In the genomic region with DNA sequence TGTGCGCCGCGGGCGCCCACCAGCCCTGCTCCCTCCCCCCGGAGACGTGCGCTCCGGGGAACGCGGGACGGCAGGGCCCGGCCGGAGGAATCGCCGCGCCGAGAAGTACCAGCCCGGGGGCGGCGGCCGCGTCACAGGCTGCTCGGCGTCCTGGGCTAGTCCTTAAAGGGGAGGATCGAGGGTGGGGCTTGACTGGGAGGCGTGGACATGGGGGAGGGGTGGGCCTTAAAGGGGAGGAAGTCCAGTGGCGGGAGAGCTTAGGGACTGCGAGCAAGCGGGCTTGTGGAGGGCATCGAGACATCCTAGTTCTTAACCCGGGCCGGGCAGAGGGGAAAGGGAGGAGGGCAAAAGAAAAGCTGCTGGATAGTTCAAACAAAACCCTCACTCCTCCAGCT, we compare ENCODE assay signal across 7 mouse cellular contexts. TPM values are rescaled to one million over a fixed set of nuclear protein-coding genes. Genes with fewer than 3 reads are reported as not detected.
A peak's percentile ranks its signal among the peaks of the same experiment; 100 is the strongest.
DNase-seq lines count a peak whose midpoint lies in the region; ATAC-seq and TF ChIP-seq lines count a peak whose summit lies in the region.

A gene (minus strand): TSS at position 127 of the 395 bp plus-strand sequence.

- H3K27ac ChIP-seq in intestine, embryonic 14.5 days (ENCODE audit: low read depth): peak within 1 kb of the TSS; percentile 88
- peak within 1 kb of the TSS; percentile 82 for H3K27ac ChIP-seq in midbrain, embryonic 12.5 days (replicated peaks)
- H3K27ac ChIP-seq in small intestine, adult 2 months (ENCODE audit: insufficient read depth, low read depth, low read length): peak within 1 kb of the TSS; percentile 65

- H3K9me3 ChIP-seq in intestine, embryonic 14.5 days (ENCODE audit: control insufficient read depth, low read length): no peaks in the 10 kb centered on the region
- H3K9me3 ChIP-seq in midbrain, embryonic 12.5 days: no peaks in the 10 kb centered on the region

- no peaks in the 10 kb centered on the region for H3K36me3 ChIP-seq in intestine, embryonic 14.5 days (ENCODE audit: control insufficient read depth, insufficient read depth, low read length)
- H3K36me3 ChIP-seq in midbrain, embryonic 12.5 days: no peaks in the 10 kb centered on the region
- no peaks in the 10 kb centered on the region; the same call in 1 of the 2 replicates for H3K36me3 ChIP-seq in small intestine, adult 2 months (ENCODE audit: control insufficient read depth, insufficient read depth, low read length)

- TF ChIP-seq POLR2A in small intestine, adult 2 months (IDR thresholded peaks at IDR 0.05; ENCODE audit: low read depth, low read length): peak; percentile 97

- peak within 1 kb of the TSS; percentile 88 for H3K4me2 ChIP-seq in intestine, embryonic 14.5 days (ENCODE audit: low read length)
- H3K4me2 ChIP-seq in midbrain, embryonic 12.5 days (replicated peaks): peak within 1 kb of the TSS; percentile 70

- H3K27me3 ChIP-seq in intestine, embryonic 14.5 days (replicated peaks; ENCODE audit: control insufficient read depth, insufficient read depth, low read length): no peaks in the 10 kb centered on the region
- H3K27me3 ChIP-seq in midbrain, embryonic 12.5 days: peaks cover 10% of the 10 kb centered on the region
- H3K27me3 ChIP-seq in small intestine, adult 2 months (ENCODE audit: control insufficient read depth, insufficient read depth, low read length): no peaks in the 10 kb centered on the region

- TF ChIP-seq CTCF in small intestine, adult 2 months (IDR thresholded peaks at IDR 0.05; ENCODE audit: extremely low read depth, insufficient read length, insufficient replicate concordance, low read depth, low read length): no peak

- H3K4me1 ChIP-seq in intestine, embryonic 14.5 days (replicated peaks; ENCODE audit: control insufficient read depth, insufficient read depth, low read length): peaks cover 3% of the 10 kb centered on the region; the same call in 1 of the 2 replicates
- H3K4me1 ChIP-seq in midbrain, embryonic 12.5 days: peaks cover 35% of the 10 kb centered on the region
- peaks cover 7% of the 10 kb centered on the region; the same call in 1 of the 2 replicates for H3K4me1 ChIP-seq in small intestine, adult 2 months (ENCODE audit: control insufficient read depth, insufficient read depth, insufficient read length, low read length)

- intact Hi-C loops in left cerebral cortex, postnatal 4 days (cut with DNase I): no loop called here

- WGBS in intestine, embryonic 14.5 days: 0% methylated on average over 26 of the region's 32 CpGs
- whole genome bisulfite sequencing in midbrain, embryonic 12.5 days: under 1% methylated on average over 32 of the region's 32 CpGs
- WGBS in small intestine, adult 2 months: under 1% methylated on average over 31 of the region's 32 CpGs

- peak within 1 kb of the TSS; percentile 65 for H3K4me3 ChIP-seq in intestine, embryonic 14.5 days (ENCODE audit: low read depth, low read length)
- H3K4me3 ChIP-seq in midbrain, embryonic 12.5 days: peak within 1 kb of the TSS; percentile 81
- peak within 1 kb of the TSS; percentile 80 for H3K4me3 ChIP-seq in small intestine, adult 2 months (ENCODE audit: low read depth, low read length)

- DNase-seq in adrenal gland, adult 18-20 months (ENCODE audit: low spot score in 2 of 2): peak; percentile 94 to 96
- peak; percentile 97 for DNase-seq in embryo, embryonic 10.5 days (ENCODE audit: low spot score)
- DNase-seq in gastrocnemius, postnatal 25 days: peak; percentile 92
- DNase-seq in intestine, embryonic 14.5 days (ENCODE audit: low spot score): peak; percentile 97
- peak; percentile 96 for DNase-seq in left cerebral cortex, postnatal 4 days

- ATAC-seq in intestine, embryonic 14.5 days (replicated peaks; ENCODE audit: low FRiP score, low TSS enrichment, low read depth): peak; percentile 94
- ATAC-seq in midbrain, embryonic 12.5 days (ENCODE audit: low FRiP score, low read depth): peak; percentile 95

- peak within 1 kb of the TSS; percentile 83 for H3K9ac ChIP-seq in intestine, embryonic 14.5 days (ENCODE audit: low read length)
- peak within 1 kb of the TSS; percentile 92 for H3K9ac ChIP-seq in midbrain, embryonic 12.5 days (replicated peaks)

RNA-seq across cellular contexts. Expression of the gene that starts here (rescaled TPM):
- total RNA-seq in adrenal gland, adult 18-20 months (2021): 100 to 1,000 TPM; 198 to 219 TPM
- total RNA-seq in gastrocnemius, postnatal 25 days (2021): 100 to 1,000 TPM; 193 to 219 TPM
- polyA plus RNA-seq in intestine, embryonic 14.5 days (2014; fragmentation: Nextera tagmentation; extraction: Ambion mirVana): 58.1 and 62.4 TPM in 2 replicates
- 10 to 100 TPM; 32.1 to 35.4 TPM for total RNA-seq in left cerebral cortex, postnatal 4 days (2021)
- polyA plus RNA-seq in midbrain, embryonic 12.5 days (2016; fragmentation: Nextera tagmentation; extraction: Ambion mirVana): 69.5 and 76.4 TPM in 2 replicates
- polyA plus RNA-seq in small intestine, adult 2 months (2012; rRNA removed): 33.1 and 61.0 TPM in 2 replicates

Comparison
In these comparisons a context has a peak if more than half of its experiments do, and no peak if none do; other contexts are left out.
1. Peak in every context shown above with its lines: DNase-seq, ATAC-seq, H3K4me3 ChIP-seq and H3K27ac ChIP-seq.
2. RNA of the gene that starts here (total RNA-seq): 193 to 219 TPM in gastrocnemius, postnatal 25 days and 198 to 219 TPM in adrenal gland, adult 18-20 months; 32.1 to 35.4 TPM in left cerebral cortex, postnatal 4 days; every median in the first group is over 4 times any median in the second.